Mouse (Mus musculus) neural tube, embryonic 11.5 days (tissue): ENCODE measurements around the gene Ppp4r4. TPM values are rescaled to one million over a fixed set of nuclear protein-coding genes. Genes with fewer than 3 reads are reported as not detected.

ENCODE experiments used
- ATAC-seq: fragments of 200-750 bp; cut with Nextera tagmentation; 2 replicates; pipeline ENCODE4 v1.8.0; 2017; ENCODE audit warnings: moderate number of reproducible peaks, mild to moderate bottlenecking, moderate TSS enrichment, moderate library complexity; ENCODE audit not compliant: insufficient read depth, low FRiP score, low TSS enrichment
- DNase-seq: peaks from one replicate; pipeline ENCODE4 v3.0.0-alpha.2; 2015; ENCODE audit warnings: low spot score
- H3K27ac ChIP-seq: fragments of 300-500 bp; sonication (generic); 2 replicates; pipeline ENCODE4 v1.5.1; 2014; ENCODE audit warnings: low read depth, mild to moderate bottlenecking, low read length
- H3K27me3 ChIP-seq: fragments of 300-500 bp; sonication (generic); 2 replicates; pipeline ENCODE4 v1.6.1; 2014; ENCODE audit warnings: mild to moderate bottlenecking, low read length, mixed read lengths; ENCODE audit not compliant: control insufficient read depth, insufficient read depth
- H3K36me3 ChIP-seq: fragments of 300-500 bp; sonication (generic); 2 replicates; pipeline ENCODE4 v1.6.1; 2014; ENCODE audit warnings: mild to moderate bottlenecking, low read length, moderate library complexity, mixed read lengths; ENCODE audit not compliant: control insufficient read depth, insufficient read depth
- H3K4me1 ChIP-seq: fragments of 300-500 bp; sonication (generic); 2 replicates; pipeline ENCODE4 v1.6.1; 2014; ENCODE audit warnings: low read length, mixed read lengths; ENCODE audit not compliant: control insufficient read depth, insufficient read depth
- H3K4me2 ChIP-seq: fragments of 300-500 bp; sonication (generic); 2 replicates; pipeline ENCODE4 v1.6.1; 2014; ENCODE audit warnings: low read depth, mild to moderate bottlenecking, moderate library complexity
- H3K4me3 ChIP-seq: fragments of 300-500 bp; sonication (generic); 2 replicates; pipeline ENCODE4 v1.5.1; 2014; ENCODE audit warnings: low read depth, low read length
- H3K9ac ChIP-seq: fragments of 300-500 bp; sonication (generic); 2 replicates; pipeline ENCODE4 v1.6.1; 2014; ENCODE audit warnings: mild to moderate bottlenecking, low read length
- H3K9me3 ChIP-seq: fragments of 300-500 bp; sonication (generic); 2 replicates; pipeline ENCODE4 v1.6.1; 2016; ENCODE audit warnings: low read length; ENCODE audit not compliant: control insufficient read depth
- WGBS: fragments of 180-500 bp; shearing (Covaris S2); extraction: QIAGEN DNeasy Blood & Tissue Kit; methylation state at CpG from one replicate; pipeline ENCODE4 v1.1.7; 2014; 5-methylcytosine and 5-hydroxymethylcytosine counted together
- polyA plus RNA-seq: library from polyadenylated mRNA; unstranded; fragments of >200 nt; fragmentation: Nextera tagmentation; extraction: Ambion mirVana; gene quantifications from 2 replicates; pipeline ENCODE4 v1.2.1, GENCODE M21; 2014

Ppp4r4 gene
- polyA plus RNA-seq, 1 experiment from 2014 or later: 2.7 TPM

GRCm38 (mm10) chr12:103513451-103513871 lies 18.6 kb upstream of the Ppp4r4 start:
- Histone ChIP-seq H3K4me2 (no peak overlapping the region), H3K4me1 (no peaks in the 10 kb centered on the region), H3K9ac (no peak overlapping the region), H3K36me3 (no peaks in the 10 kb centered on the region), H3K9me3 (no peaks in the 10 kb centered on the region), H3K27me3 (no peaks in the 10 kb centered on the region), H3K4me3 (no peak overlapping the region), H3K27ac (no peak overlapping the region)
- 37% methylated on average over 4 of the region's 4 CpGs for WGBS
- DNase-seq: no peak
- no peak for ATAC-seq

- Histone ChIP-seq H3K4me3 (no peak overlapping the region), H3K36me3 (no peaks in the 10 kb centered on the region), H3K9ac (no peak overlapping the region), H3K4me1 (no peaks in the 10 kb centered on the region), H3K4me2 (no peak overlapping the region), H3K9me3 (no peaks in the 10 kb centered on the region), H3K27me3 (no peaks in the 10 kb centered on the region), H3K27ac (no peak overlapping the region)
- ATAC-seq: no peak
- DNase-seq: no peak
- 79% methylated on average over 3 of the region's 3 CpGs for WGBS
Observed at GRCm38 (mm10) chr12:103514354-103514753, 17.7 kb upstream of the Ppp4r4 start.

GRCm38 (mm10) chr12:103515638-103516037 lies 16.4 kb upstream of the Ppp4r4 start:
- no peak for DNase-seq
- no peaks in the 10 kb centered on the region for H3K4me1 ChIP-seq
- no peaks in the 10 kb centered on the region for H3K27me3 ChIP-seq
- WGBS: 79% methylated on average over 4 of the region's 4 CpGs
- H3K36me3 ChIP-seq: no peaks in the 10 kb centered on the region
- H3K4me2 ChIP-seq: no peak overlapping the region
- no peak overlapping the region for H3K4me3 ChIP-seq
- no peak overlapping the region for H3K9ac ChIP-seq
- no peak overlapping the region for H3K27ac ChIP-seq
- ATAC-seq: no peak
- no peaks in the 10 kb centered on the region for H3K9me3 ChIP-seq

- Histone ChIP-seq H3K4me2 (no peak overlapping the region), H3K9ac (no peak overlapping the region), H3K36me3 (no peaks in the 10 kb centered on the region), H3K9me3 (no peaks in the 10 kb centered on the region), H3K27ac (no peak overlapping the region), H3K4me1 (no peaks in the 10 kb centered on the region), H3K27me3 (no peaks in the 10 kb centered on the region), H3K4me3 (no peak overlapping the region)
- ATAC-seq (no peak), DNase-seq (no peak)
- WGBS: 90% methylated on average over 6 of the region's 6 CpGs
Observed at GRCm38 (mm10) chr12:103518640-103519039, 13.4 kb upstream of the Ppp4r4 start.

GRCm38 (mm10) chr12:103530596-103530995 lies 1.5 kb upstream of the Ppp4r4 start:
- H3K27ac ChIP-seq: no peak overlapping the region
- no peaks in the 10 kb centered on the region for H3K9me3 ChIP-seq
- no peaks in the 10 kb centered on the region for H3K4me1 ChIP-seq
- no peak overlapping the region for H3K4me3 ChIP-seq
- no peak overlapping the region for H3K9ac ChIP-seq
- WGBS: 87% methylated on average over 2 of the region's 2 CpGs
- ATAC-seq (no peak), DNase-seq (no peak)
- H3K27me3 ChIP-seq: no peaks in the 10 kb centered on the region
- no peak overlapping the region for H3K4me2 ChIP-seq
- H3K36me3 ChIP-seq: no peaks in the 10 kb centered on the region

- peak; percentile 76 for ATAC-seq
- no peaks in the 10 kb centered on the region for H3K4me1 ChIP-seq
- peak; percentile 28 for DNase-seq
- WGBS: 1% methylated on average over 44 of the region's 44 CpGs
- peak overlapping the region; percentile 82 for H3K9ac ChIP-seq
- H3K4me2 ChIP-seq: peak overlapping the region; percentile 96
- H3K27me3 ChIP-seq: no peaks in the 10 kb centered on the region
- no peaks in the 10 kb centered on the region for H3K36me3 ChIP-seq
- H3K4me3 ChIP-seq: peak overlapping the region; percentile 70
- H3K27ac ChIP-seq: no peak overlapping the region
- H3K9me3 ChIP-seq: no peaks in the 10 kb centered on the region
Observed at GRCm38 (mm10) chr12:103532649-103533395, 739 bp downstream of the Ppp4r4 start.

GRCm38 (mm10) chr12:103540429-103540828 lies 8.3 kb downstream of the Ppp4r4 start:
- no peak overlapping the region for H3K4me3 ChIP-seq
- 72% methylated on average over 4 of the region's 4 CpGs for WGBS
- H3K4me1 ChIP-seq: no peaks in the 10 kb centered on the region
- no peak for ATAC-seq
- no peak overlapping the region for H3K27ac ChIP-seq
- DNase-seq: no peak
- no peak overlapping the region for H3K9ac ChIP-seq
- no peaks in the 10 kb centered on the region for H3K9me3 ChIP-seq
- no peaks in the 10 kb centered on the region for H3K27me3 ChIP-seq
- H3K4me2 ChIP-seq: no peak overlapping the region
- no peaks in the 10 kb centered on the region for H3K36me3 ChIP-seq

- H3K36me3 ChIP-seq: no peaks in the 10 kb centered on the region
- DNase-seq (no peak), ATAC-seq (no peak)
- H3K9ac ChIP-seq: no peak overlapping the region
- no peaks in the 10 kb centered on the region for H3K27me3 ChIP-seq
- H3K4me2 ChIP-seq: no peak overlapping the region
- WGBS: 79% methylated on average over 2 of the region's 2 CpGs
- H3K27ac ChIP-seq: no peak overlapping the region
- H3K4me3 ChIP-seq: no peak overlapping the region
- peaks cover 4% of the 10 kb centered on the region; the same call in 1 of the 2 replicates for H3K4me1 ChIP-seq
- no peaks in the 10 kb centered on the region for H3K9me3 ChIP-seq
Observed at GRCm38 (mm10) chr12:103543351-103543750, 11.3 kb downstream of the Ppp4r4 start.

- ATAC-seq: peak; percentile 72; the same call in 1 of the 2 replicates
Observed at GRCm38 (mm10) chr12:103544213-103544612, 12.1 kb downstream of the Ppp4r4 start.

More at GRCm38 (mm10) chr12:103544213-103544612, 12.1 kb downstream of the Ppp4r4 start:
- no peak overlapping the region for H3K4me2 ChIP-seq
- H3K27ac ChIP-seq: no peak overlapping the region
- no peaks in the 10 kb centered on the region for H3K27me3 ChIP-seq
- no peaks in the 10 kb centered on the region for H3K36me3 ChIP-seq
- no peaks in the 10 kb centered on the region for H3K9me3 ChIP-seq
- no peak overlapping the region for H3K4me3 ChIP-seq
- DNase-seq: peak; percentile 30
- H3K9ac ChIP-seq: no peak overlapping the region
- peaks cover 4% of the 10 kb centered on the region; the same call in 1 of the 2 replicates for H3K4me1 ChIP-seq
- WGBS: 4% methylated on average over 3 of the region's 3 CpGs
